Mouse (Mus musculus) B cell, adult 67 days (primary cell): Measurements from ENCODE around the gene 4930451I11Rik. TPM values are rescaled to one million over a fixed set of nuclear protein-coding genes. Genes with fewer than 3 reads are reported as not detected.

Source experiments
- total RNA-seq, 2 experiments: library from RNA; stranded (reverse); gene quantifications; 4 replicates each; pipeline ENCODE4 v1.2.4; 2023

The 4930451I11Rik gene
- total RNA-seq = not detected

GRCm38 (mm10) chr7:126831539-126831938 is at the start of gene 4930451I11Rik:
Gene 4930451I11Rik, minus strand, starts transcription at chr7:126831639.

GRCm38 (mm10) chr7:126862147-126862784 is 30.8 kb upstream of the 4930451I11Rik start, which contains the start of gene Ino80e:
Gene Ino80e, minus strand, starts transcription at chr7:126862377.

GRCm38 (mm10) chr7:126861429-126862130 is 30.1 kb upstream of the 4930451I11Rik start, which contains the start of gene Hirip3:
Gene Hirip3, plus strand, starts transcription at chr7:126861972.

GRCm38 (mm10) chr7:126847116-126847420 is 15.6 kb upstream of the 4930451I11Rik start, which contains the start of gene Doc2a:
Gene Doc2a, plus strand, starts transcription at chr7:126847416.

GRCm38 (mm10) chr7:126797411-126798126 is 33.9 kb downstream of the 4930451I11Rik start, which contains the start of gene Fam57b:
Gene Fam57b, plus strand, starts transcription at chr7:126797668.

GRCm38 (mm10) chr7:126791851-126792720 is 39.4 kb downstream of the 4930451I11Rik start, which contains the start of gene Ppp4c:
Gene Ppp4c, minus strand, starts transcription at chr7:126792496.

GRCm38 (mm10) chr7:126780971-126781635 is 50.3 kb downstream of the 4930451I11Rik start, which contains the start of gene Tbx6:
Gene Tbx6, plus strand, starts transcription at chr7:126781483.

Other genes with a start within 250 kb of the 4930451I11Rik start
- 1 to 10 TPM; 2.4 to 4.1 TPM for gene Apobr, start 246.7 kb downstream of the 4930451I11Rik start, total RNA-seq
- 10 to 100 TPM; 77.3 to 79.4 TPM for gene Cln3, start 245.8 kb downstream of the 4930451I11Rik start, total RNA-seq
- gene Il27, start 236.7 kb downstream of the 4930451I11Rik start, total RNA-seq = not detected
- gene Nupr1, start 200.8 kb downstream of the 4930451I11Rik start, total RNA-seq = not detected
- gene Sgf29, start 182.3 kb downstream of the 4930451I11Rik start, total RNA-seq = 10 to 100 TPM; 71.9 to 77.9 TPM
- not detected for gene Sult1a1, start 155.2 kb downstream of the 4930451I11Rik start, total RNA-seq
- gene Bola2, start 136.2 kb downstream of the 4930451I11Rik start, total RNA-seq = 10 to 100 TPM; 96.7 to 97.7 TPM
- gene Slx1b, start 135.9 kb downstream of the 4930451I11Rik start, total RNA-seq = 1 to 10 TPM; 6.6 to 10.0 TPM
- 1,000 to 10,000 TPM; 1,399 to 1,442 TPM for gene Coro1a, start 123.9 kb downstream of the 4930451I11Rik start, total RNA-seq
- gene Mapk3, start 72.0 kb downstream of the 4930451I11Rik start, total RNA-seq = 10 to 100 TPM; 44.4 to 44.7 TPM
- 1 to 10 TPM; 2.8 to 5.7 TPM for gene Gdpd3, start 65.3 kb downstream of the 4930451I11Rik start, total RNA-seq
- 100 to 1,000 TPM; 274 to 280 TPM for gene Ypel3, start 54.7 kb downstream of the 4930451I11Rik start, total RNA-seq
- 10 to 100 TPM; 11.8 to 12.3 TPM for gene Tbx6, start 50.2 kb downstream of the 4930451I11Rik start, total RNA-seq
- gene Ppp4c, start 39.1 kb downstream of the 4930451I11Rik start, total RNA-seq = 100 to 1,000 TPM; 276 to 290 TPM
- not detected for gene Fam57b, start 34.0 kb downstream of the 4930451I11Rik start, total RNA-seq
- not detected for gene Doc2a, start 15.8 kb upstream of the 4930451I11Rik start, total RNA-seq
- 10 to 100 TPM; 26.6 to 34.7 TPM for gene Hirip3, start 30.3 kb upstream of the 4930451I11Rik start, total RNA-seq
- gene Ino80e, start 30.7 kb upstream of the 4930451I11Rik start, total RNA-seq = 10 to 100 TPM; 93.9 to 94.9 TPM
- 100 to 1,000 TPM in 1 of 2 experiments, 10 to 100 TPM in 1; 99.5 to 101 TPM for gene Taok2, start 53.1 kb upstream of the 4930451I11Rik start, total RNA-seq
- gene Tmem219, start 91.3 kb upstream of the 4930451I11Rik start, total RNA-seq = 10 to 100 TPM; 48.7 to 52.4 TPM
- gene Kctd13, start 97.2 kb upstream of the 4930451I11Rik start, total RNA-seq = 10 to 100 TPM; 43.5 to 46.3 TPM
- gene Asphd1, start 117.9 kb upstream of the 4930451I11Rik start, total RNA-seq = not detected
- 1 to 10 TPM; 6.3 to 7.0 TPM for gene Sez6l2, start 118.9 kb upstream of the 4930451I11Rik start, total RNA-seq
- 10 to 100 TPM; 78.8 to 82.2 TPM for gene Cdipt, start 144.3 kb upstream of the 4930451I11Rik start, total RNA-seq
- gene Cdiptos, start 144.5 kb upstream of the 4930451I11Rik start, total RNA-seq = 1 to 10 TPM in 1 of 2 experiments, under 1 TPM in 1; 0.81 to 1.7 TPM
- gene Mvp, start 183.0 kb upstream of the 4930451I11Rik start, total RNA-seq = 10 to 100 TPM; 48.6 to 50.8 TPM
- gene Pagr1b, start 184.8 kb upstream of the 4930451I11Rik start, total RNA-seq = 1 to 10 TPM in 1 of 2 experiments, not detected in 1; 2.8 TPM
- gene Pagr1a, start 185.7 kb upstream of the 4930451I11Rik start, total RNA-seq = 10 to 100 TPM in 1 of 2 experiments, 1 to 10 TPM in 1; 4.6 to 47.0 TPM
- 10 to 100 TPM; 16.6 to 46.2 TPM for gene Gm42742, start 189.5 kb upstream of the 4930451I11Rik start, total RNA-seq
- 1 to 10 TPM; 1.2 to 1.9 TPM for gene Prrt2, start 189.6 kb upstream of the 4930451I11Rik start, total RNA-seq
- gene Maz, start 195.4 kb upstream of the 4930451I11Rik start, total RNA-seq = 100 to 1,000 TPM; 251 to 254 TPM
- gene Kif22, start 210.8 kb upstream of the 4930451I11Rik start, total RNA-seq = 1 to 10 TPM; 3.1 to 4.2 TPM